Mouse (Mus musculus) embryonic facial prominence, embryonic 11.5 days (tissue): ENCODE results near the gene Rfx2. TPM values are rescaled to one million over a fixed set of nuclear protein-coding genes. Genes with fewer than 3 reads are reported as not detected.

Source experiments
- ATAC-seq: fragments of 200-750 bp; cut with Nextera tagmentation; replicated peaks from 2 replicates; pipeline ENCODE4 v1.8.0; 2017; ENCODE audit warnings: low read depth; ENCODE audit not compliant: insufficient number of reproducible peaks, low FRiP score, low TSS enrichment
- DNase-seq: peaks from one replicate; pipeline ENCODE4 v3.0.0-alpha.2; 2015; ENCODE audit warnings: low spot score
- H3K27ac ChIP-seq: fragments of 300-500 bp; sonication (generic); replicated peaks from 2 replicates; pipeline ENCODE4 v1.5.1; 2014; ENCODE audit warnings: mild to moderate bottlenecking, low read depth, low read length, control low read depth
- H3K27me3 ChIP-seq: fragments of 300-500 bp; sonication (generic); 2 replicates; pipeline ENCODE4 v1.6.1; 2014; ENCODE audit warnings: mild to moderate bottlenecking, low read length, moderate library complexity, mixed read lengths; ENCODE audit not compliant: control insufficient read depth, insufficient read depth
- H3K36me3 ChIP-seq: fragments of 300-500 bp; sonication (generic); replicated peaks from 2 replicates; pipeline ENCODE4 v1.6.1; 2014; ENCODE audit warnings: low read depth, mild to moderate bottlenecking, low read length, moderate library complexity, mixed read lengths; ENCODE audit not compliant: control insufficient read depth, insufficient read depth
- H3K4me1 ChIP-seq: fragments of 300-500 bp; sonication (generic); 2 replicates; pipeline ENCODE4 v1.6.1; 2014; ENCODE audit warnings: low read length, mixed read lengths; ENCODE audit not compliant: control insufficient read depth, insufficient read depth
- H3K4me2 ChIP-seq: fragments of 300-500 bp; sonication (generic); 2 replicates; pipeline ENCODE4 v1.6.1; 2014; ENCODE audit warnings: low read depth, mild to moderate bottlenecking, control low read depth, low read length, moderate library complexity
- H3K4me3 ChIP-seq: fragments of 300-500 bp; sonication (generic); 2 replicates; pipeline ENCODE4 v1.5.1; 2014; ENCODE audit warnings: low read depth, low read length, control low read depth
- H3K9ac ChIP-seq: fragments of 300-500 bp; sonication (generic); replicated peaks from 2 replicates; pipeline ENCODE4 v1.6.1; 2014; ENCODE audit warnings: mild to moderate bottlenecking, control low read depth, low read length
- H3K9me3 ChIP-seq: fragments of 300-500 bp; sonication (generic); replicated peaks from 2 replicates; pipeline ENCODE4 v1.6.1; 2016; ENCODE audit warnings: mild to moderate bottlenecking, low read length, inconsistent platforms, mixed read lengths; ENCODE audit not compliant: control insufficient read depth
- WGBS: fragments of 180-500 bp; shearing (Covaris S2); extraction: QIAGEN DNeasy Blood & Tissue Kit; methylation state at CpG from one replicate; pipeline ENCODE4 v1.1.7; 2014; 5-methylcytosine and 5-hydroxymethylcytosine counted together
- polyA plus RNA-seq: library from polyadenylated mRNA; unstranded; fragments of >200 nt; fragmentation: Nextera tagmentation; extraction: Ambion mirVana; gene quantifications from 2 replicates; pipeline ENCODE4 v1.2.1, GENCODE M21; 2014

Gene Rfx2
- polyA plus RNA-seq, 1 experiment from 2014 or later: 2.4 TPM

DNA sequence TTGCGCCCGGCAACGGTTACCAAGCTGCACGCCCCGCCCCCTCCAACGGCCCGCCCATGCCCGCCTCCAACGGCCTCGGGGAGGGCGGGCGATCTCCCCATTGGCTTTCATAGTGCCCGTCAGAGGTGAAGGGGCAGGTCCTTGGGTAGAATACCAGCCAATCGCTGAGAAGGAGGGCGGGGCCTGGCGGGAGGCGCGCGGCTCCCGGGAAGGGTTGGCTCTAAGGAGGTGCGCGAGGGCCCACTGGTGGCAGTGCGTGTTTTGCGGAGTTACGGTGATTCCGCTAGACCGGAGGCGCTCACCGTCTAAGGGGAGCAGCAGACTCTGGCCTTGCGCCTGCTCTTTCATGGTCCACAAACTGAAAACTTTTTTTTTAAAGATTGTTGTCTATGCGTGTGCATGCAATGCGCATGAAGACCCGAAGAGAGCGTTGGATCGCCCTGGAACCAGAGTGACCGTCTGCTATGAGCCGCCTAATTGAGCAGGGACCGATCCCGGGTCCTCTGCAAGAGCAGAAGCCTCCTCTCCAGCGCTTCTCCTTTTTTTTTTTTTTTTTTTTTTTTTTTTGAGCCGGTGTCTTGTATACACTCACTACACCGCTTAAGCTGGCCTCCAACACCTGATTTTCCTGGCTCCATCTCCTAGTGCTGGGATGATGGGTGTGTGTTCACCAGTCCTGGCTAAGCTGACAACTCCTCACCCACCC, 451 bp upstream of the Rfx2 start:
- DNase-seq (peak; percentile 98), ATAC-seq (peak; percentile 96)
- Histone ChIP-seq H3K4me2 (peak overlapping the region; percentile 87), H3K9me3 (no peaks in the 10 kb centered on the region), H3K9ac (peak overlapping the region; percentile 7; the same call in 1 of the 2 replicates), H3K4me3 (peak overlapping the region; percentile 62), H3K27ac (no peak overlapping the region), H3K36me3 (no peaks in the 10 kb centered on the region), H3K4me1 (no peaks in the 10 kb centered on the region), H3K27me3 (peaks cover 3% of the 10 kb centered on the region; the same call in 1 of the 2 replicates)
- WGBS: under 1% methylated on average over 40 of the region's 42 CpGs

DNA sequence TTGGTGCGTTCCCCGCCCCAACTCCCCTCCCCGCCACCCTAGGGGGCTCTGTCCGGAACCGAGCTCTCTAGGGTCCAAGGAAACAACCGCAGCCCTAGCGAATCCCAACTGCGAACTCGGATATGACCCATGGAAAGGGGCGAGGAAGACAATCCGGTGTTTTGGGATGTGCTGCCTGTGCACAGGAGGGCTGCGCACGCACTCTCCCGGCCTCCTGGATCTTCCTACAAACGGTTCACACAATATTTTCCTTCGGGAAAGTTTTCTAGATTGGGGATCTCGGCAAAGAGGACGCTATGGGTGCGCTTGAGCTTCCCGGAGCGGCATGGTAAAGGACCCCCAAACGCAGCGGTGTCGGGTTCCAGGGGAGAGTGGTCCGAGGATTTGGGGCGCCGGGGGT, 1.0 kb downstream of the Rfx2 start:
- Histone ChIP-seq H3K36me3 (no peaks in the 10 kb centered on the region), H3K27ac (no peak overlapping the region), H3K9ac (peak overlapping the region; percentile 55), H3K4me1 (no peaks in the 10 kb centered on the region), H3K4me3 (peak overlapping the region; percentile 62), H3K4me2 (peak overlapping the region; percentile 87), H3K27me3 (peaks cover 3% of the 10 kb centered on the region; the same call in 1 of the 2 replicates), H3K9me3 (no peaks in the 10 kb centered on the region)
- DNase-seq: peak; percentile 36
- WGBS: under 1% methylated on average over 27 of the region's 27 CpGs
- ATAC-seq: no peak

- Histone ChIP-seq H3K9ac (no peak overlapping the region; the same call in 1 of the 2 replicates), H3K4me3 (peak overlapping the region; percentile 62), H3K27me3 (peaks cover 3% of the 10 kb centered on the region; the same call in 1 of the 2 replicates), H3K27ac (no peak overlapping the region), H3K36me3 (no peaks in the 10 kb centered on the region), H3K4me1 (no peaks in the 10 kb centered on the region), H3K4me2 (peak overlapping the region; percentile 87), H3K9me3 (no peaks in the 10 kb centered on the region)
- WGBS: 24% methylated on average over 11 of the region's 11 CpGs
- no peak for DNase-seq
- ATAC-seq: no peak
Measured at GRCm38 (mm10) chr17:56829171-56829570, 1.6 kb downstream of the Rfx2 start.

- peaks cover 3% of the 10 kb centered on the region; the same call in 1 of the 2 replicates for H3K27me3 ChIP-seq
- ATAC-seq: no peak
- no peak overlapping the region for H3K4me2 ChIP-seq
- DNase-seq: no peak
- H3K4me1 ChIP-seq: no peaks in the 10 kb centered on the region
- H3K9me3 ChIP-seq: no peaks in the 10 kb centered on the region
- WGBS: 88% methylated on average over 2 of the region's 2 CpGs
- H3K27ac ChIP-seq: no peak overlapping the region
- no peak overlapping the region for H3K4me3 ChIP-seq
- H3K9ac ChIP-seq: no peak overlapping the region
- H3K36me3 ChIP-seq: no peaks in the 10 kb centered on the region
Measured at GRCm38 (mm10) chr17:56826718-56827117, 4.1 kb downstream of the Rfx2 start.

- H3K36me3 ChIP-seq: no peaks in the 10 kb centered on the region
- no peaks in the 10 kb centered on the region; the same call in 1 of the 2 replicates for H3K27me3 ChIP-seq
- DNase-seq (no peak), ATAC-seq (no peak)
- no peak overlapping the region for H3K9ac ChIP-seq
- WGBS: 66% methylated on average over 2 of the region's 2 CpGs
- no peak overlapping the region for H3K4me2 ChIP-seq
- no peak overlapping the region for H3K27ac ChIP-seq
- H3K4me1 ChIP-seq: no peaks in the 10 kb centered on the region
- H3K4me3 ChIP-seq: no peak overlapping the region
- H3K9me3 ChIP-seq: no peaks in the 10 kb centered on the region
Measured at GRCm38 (mm10) chr17:56823352-56823751, 7.5 kb downstream of the Rfx2 start.

- Histone ChIP-seq H3K4me2 (no peak overlapping the region), H3K4me3 (no peak overlapping the region), H3K9ac (no peak overlapping the region), H3K27me3 (no peaks in the 10 kb centered on the region), H3K27ac (no peak overlapping the region), H3K36me3 (no peaks in the 10 kb centered on the region), H3K9me3 (no peaks in the 10 kb centered on the region), H3K4me1 (no peaks in the 10 kb centered on the region)
- no peak for ATAC-seq
- WGBS: 86% methylated on average over 2 of the region's 2 CpGs
- no peak for DNase-seq
Measured at GRCm38 (mm10) chr17:56822380-56822779, 8.4 kb downstream of the Rfx2 start.

- H3K9me3 ChIP-seq: no peaks in the 10 kb centered on the region
- no peaks in the 10 kb centered on the region for H3K4me1 ChIP-seq
- H3K27me3 ChIP-seq: no peaks in the 10 kb centered on the region
- H3K27ac ChIP-seq: no peak overlapping the region
- no peak overlapping the region for H3K9ac ChIP-seq
- H3K4me2 ChIP-seq: no peak overlapping the region
- WGBS: 79% methylated on average over 8 of the region's 8 CpGs
- H3K4me3 ChIP-seq: no peak overlapping the region
- no peak for DNase-seq
- no peak; the same call in 1 of the 2 replicates for ATAC-seq
- H3K36me3 ChIP-seq: no peaks in the 10 kb centered on the region
Measured at GRCm38 (mm10) chr17:56819694-56820111, 11.1 kb downstream of the Rfx2 start.

- Histone ChIP-seq H3K27me3 (no peaks in the 10 kb centered on the region), H3K27ac (no peak overlapping the region), H3K9me3 (no peaks in the 10 kb centered on the region), H3K9ac (no peak overlapping the region), H3K4me1 (no peaks in the 10 kb centered on the region), H3K36me3 (no peaks in the 10 kb centered on the region), H3K4me3 (no peak overlapping the region), H3K4me2 (no peak overlapping the region)
- 77% methylated on average over 6 of the region's 6 CpGs for WGBS
- DNase-seq (no peak), ATAC-seq (no peak)
Measured at GRCm38 (mm10) chr17:56819032-56819545, 11.7 kb downstream of the Rfx2 start.
